Mouse (Mus musculus) embryonic facial prominence, embryonic 15.5 days (tissue): Measurements from ENCODE around the gene Rabgap1l. TPM values are rescaled to one million over a fixed set of nuclear protein-coding genes. Genes with fewer than 3 reads are reported as not detected.

Source experiments
- ATAC-seq: fragments of 200-750 bp; cut with Nextera tagmentation; 2 replicates; pipeline ENCODE4 v1.8.0; 2017; ENCODE audit warnings: low read depth, moderate TSS enrichment; ENCODE audit not compliant: insufficient number of reproducible peaks, low FRiP score, low TSS enrichment
- H3K27ac ChIP-seq: fragments of 300-500 bp; sonication (generic); replicated peaks from 2 replicates; pipeline ENCODE4 v1.5.1; 2015; ENCODE audit warnings: mild to moderate bottlenecking, inconsistent platforms
- H3K27me3 ChIP-seq: fragments of 300-500 bp; sonication (generic); 2 replicates; pipeline ENCODE4 v1.6.1; 2015; ENCODE audit warnings: inconsistent platforms
- H3K36me3 ChIP-seq: fragments of 300-500 bp; sonication (generic); 2 replicates; pipeline ENCODE4 v1.6.1; 2015; ENCODE audit warnings: mild to moderate bottlenecking, inconsistent platforms
- H3K4me1 ChIP-seq: fragments of 300-500 bp; sonication (generic); 2 replicates; pipeline ENCODE4 v1.6.1; 2015; ENCODE audit warnings: inconsistent platforms
- H3K4me2 ChIP-seq: fragments of 300-500 bp; sonication (generic); replicated peaks from 2 replicates; pipeline ENCODE4 v1.6.1; 2015; ENCODE audit warnings: mild to moderate bottlenecking, inconsistent platforms
- H3K4me3 ChIP-seq: fragments of 300-500 bp; sonication (generic); replicated peaks from 2 replicates; pipeline ENCODE4 v1.5.1; 2015; ENCODE audit warnings: mild to moderate bottlenecking, inconsistent platforms
- H3K9ac ChIP-seq: fragments of 300-500 bp; sonication (generic); 2 replicates; pipeline ENCODE4 v1.6.1; 2015; ENCODE audit warnings: inconsistent platforms
- H3K9me3 ChIP-seq: fragments of 300-500 bp; sonication (generic); replicated peaks from 2 replicates; pipeline ENCODE4 v1.6.1; 2016; ENCODE audit warnings: inconsistent platforms
- WGBS: fragments of 180-500 bp; shearing (Covaris S2); methylation state at CpG from one replicate; pipeline ENCODE4 v1.1.7; 2015; 5-methylcytosine and 5-hydroxymethylcytosine counted together
- polyA plus RNA-seq: library from polyadenylated mRNA; unstranded; fragments of >200 nt; fragmentation: Nextera tagmentation; extraction: Ambion mirVana; gene quantifications from 2 replicates; pipeline ENCODE4 v1.2.1, GENCODE M21; 2015

The Rabgap1l gene
- polyA plus RNA-seq, 1 experiment from 2014 or later: 20.7 TPM

DNA sequence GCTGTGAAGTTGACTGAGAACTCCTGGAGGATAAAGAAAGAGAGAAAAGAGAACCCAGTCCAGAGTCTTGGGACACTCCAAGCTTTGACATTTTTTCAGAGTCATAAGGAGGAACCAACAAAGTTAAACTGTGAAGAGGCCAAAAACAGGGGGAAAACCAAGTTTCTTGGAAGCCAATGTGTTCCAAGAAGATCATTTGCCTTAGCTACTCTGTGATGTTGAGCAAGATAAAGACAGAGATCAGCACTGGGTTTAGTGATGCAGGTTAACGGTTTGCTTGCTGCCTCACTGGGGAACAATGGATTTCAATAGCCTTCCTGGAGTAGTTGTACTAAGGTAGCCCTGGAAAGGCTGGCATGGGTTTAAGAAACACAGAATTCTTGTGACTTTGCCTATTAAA lies 18.9 kb upstream of the Rabgap1l start:
- Histone ChIP-seq H3K9ac (no peak overlapping the region), H3K4me1 (no peaks in the 10 kb centered on the region), H3K4me2 (no peak overlapping the region), H3K9me3 (no peaks in the 10 kb centered on the region), H3K4me3 (no peak overlapping the region), H3K27ac (no peak overlapping the region), H3K27me3 (no peaks in the 10 kb centered on the region), H3K36me3 (no peaks in the 10 kb centered on the region)
- no peak for ATAC-seq
- whole genome bisulfite sequencing: 81% methylated on average over 1 of the region's 1 CpGs

DNA sequence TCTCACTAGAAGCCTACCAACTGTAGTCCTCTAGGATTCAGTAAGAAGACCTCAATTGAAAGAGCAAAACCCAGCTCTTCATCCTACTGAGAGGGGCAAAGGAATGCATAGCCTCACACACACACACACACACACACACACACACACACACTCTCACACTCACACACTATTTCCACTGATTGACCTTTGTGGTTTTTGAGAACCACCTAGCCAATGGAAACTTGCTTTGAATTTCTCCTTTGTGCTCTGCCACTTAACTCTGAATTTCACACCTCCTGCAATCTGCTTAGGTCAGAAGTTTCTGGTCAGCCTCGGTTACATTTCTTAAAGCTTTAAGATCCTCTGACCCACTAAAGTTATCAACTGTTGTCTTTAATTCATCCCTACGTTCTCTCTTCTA lies 12.3 kb upstream of the Rabgap1l start:
- Histone ChIP-seq H3K4me2 (no peak overlapping the region), H3K4me1 (no peaks in the 10 kb centered on the region), H3K4me3 (no peak overlapping the region), H3K9me3 (no peaks in the 10 kb centered on the region), H3K36me3 (no peaks in the 10 kb centered on the region), H3K27me3 (no peaks in the 10 kb centered on the region), H3K9ac (no peak overlapping the region), H3K27ac (no peak overlapping the region)
- no peak for ATAC-seq
- WGBS: 69% methylated on average over 2 of the region's 2 CpGs

DNA sequence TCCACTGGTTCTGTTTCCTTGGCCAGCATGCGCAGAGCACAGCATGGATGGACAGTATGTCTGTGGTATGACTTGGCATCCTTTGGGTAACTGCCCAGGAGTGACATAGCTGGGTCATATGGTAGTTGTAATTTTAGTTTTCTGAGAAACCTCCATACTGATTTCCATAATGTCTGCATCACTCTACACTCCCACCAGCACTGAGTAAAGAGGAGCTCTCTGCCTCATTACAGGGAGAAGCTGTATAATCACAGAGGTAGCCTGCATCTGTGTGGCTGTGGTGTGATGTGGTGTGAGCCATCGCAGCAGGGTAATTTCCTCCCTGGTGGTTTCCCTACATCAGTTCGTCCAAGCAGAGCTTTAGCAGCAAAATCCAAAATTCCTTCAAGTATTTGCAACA lies 7.0 kb upstream of the Rabgap1l start:
- ATAC-seq: no peak; the same call in 1 of the 2 replicates

DNA sequence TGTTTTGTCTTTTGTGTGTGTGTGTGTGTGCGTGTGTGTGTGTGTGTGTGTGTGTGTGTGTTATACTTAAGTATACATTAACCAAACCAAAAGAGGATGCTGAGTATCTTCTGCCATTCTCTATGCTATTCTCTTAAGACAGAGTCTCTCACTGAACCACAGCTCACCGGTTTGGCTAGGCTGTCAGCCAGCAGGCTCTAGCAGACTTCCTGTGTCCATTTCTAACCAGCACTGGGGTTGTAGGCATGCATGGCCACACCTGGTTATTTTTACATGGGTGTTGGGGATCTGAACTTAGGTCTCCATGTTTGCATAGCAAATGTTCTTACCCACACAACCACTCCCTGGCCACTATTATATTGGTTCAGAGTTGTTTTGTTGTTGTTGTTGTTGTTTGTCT lies 2.0 kb upstream of the Rabgap1l start:
- no peak overlapping the region for H3K4me2 ChIP-seq
- no peaks in the 10 kb centered on the region for H3K27me3 ChIP-seq
- no peak overlapping the region for H3K27ac ChIP-seq
- H3K4me3 ChIP-seq: no peak overlapping the region
- H3K36me3 ChIP-seq: no peaks in the 10 kb centered on the region
- H3K9ac ChIP-seq: no peak overlapping the region
- 68% methylated on average over 2 of the region's 2 CpGs for WGBS
- no peaks in the 10 kb centered on the region for H3K9me3 ChIP-seq
- ATAC-seq: no peak
- peaks cover 3% of the 10 kb centered on the region; the same call in 1 of the 2 replicates for H3K4me1 ChIP-seq

More for the DNA sequence above, 7.0 kb upstream of the Rabgap1l start:
- no peaks in the 10 kb centered on the region for H3K4me1 ChIP-seq
- no peaks in the 10 kb centered on the region for H3K36me3 ChIP-seq
- H3K9me3 ChIP-seq: no peaks in the 10 kb centered on the region
- no peak overlapping the region for H3K9ac ChIP-seq
- H3K4me2 ChIP-seq: no peak overlapping the region
- H3K27ac ChIP-seq: no peak overlapping the region
- no peak overlapping the region for H3K4me3 ChIP-seq
- no peaks in the 10 kb centered on the region for H3K27me3 ChIP-seq
- WGBS: 76% methylated on average over 3 of the region's 3 CpGs

- 79% methylated on average over 13 of the region's 13 CpGs for WGBS
- Histone ChIP-seq H3K9me3 (no peaks in the 10 kb centered on the region), H3K27me3 (no peaks in the 10 kb centered on the region), H3K27ac (no peak overlapping the region), H3K4me2 (no peak overlapping the region), H3K4me3 (no peak overlapping the region), H3K36me3 (no peaks in the 10 kb centered on the region), H3K4me1 (peaks cover 3% of the 10 kb centered on the region; the same call in 1 of the 2 replicates), H3K9ac (no peak overlapping the region)
- ATAC-seq: no peak
Observed at GRCm38 (mm10) chr1:160793791-160794757, 1.1 kb upstream of the Rabgap1l start.

- H3K9ac ChIP-seq: peak overlapping the region; percentile 89
- 1% methylated on average over 51 of the region's 51 CpGs for WGBS
- no peaks in the 10 kb centered on the region for H3K36me3 ChIP-seq
- H3K27me3 ChIP-seq: no peaks in the 10 kb centered on the region
- H3K4me1 ChIP-seq: peaks cover 3% of the 10 kb centered on the region; the same call in 1 of the 2 replicates
- H3K4me2 ChIP-seq: peak overlapping the region; percentile 80
- peak overlapping the region; percentile 89 for H3K4me3 ChIP-seq
- ATAC-seq: peak; percentile 76
- peak overlapping the region; percentile 78 for H3K27ac ChIP-seq
- H3K9me3 ChIP-seq: no peaks in the 10 kb centered on the region
Observed at GRCm38 (mm10) chr1:160792156-160792685, 790 bp downstream of the Rabgap1l start.

DNA sequence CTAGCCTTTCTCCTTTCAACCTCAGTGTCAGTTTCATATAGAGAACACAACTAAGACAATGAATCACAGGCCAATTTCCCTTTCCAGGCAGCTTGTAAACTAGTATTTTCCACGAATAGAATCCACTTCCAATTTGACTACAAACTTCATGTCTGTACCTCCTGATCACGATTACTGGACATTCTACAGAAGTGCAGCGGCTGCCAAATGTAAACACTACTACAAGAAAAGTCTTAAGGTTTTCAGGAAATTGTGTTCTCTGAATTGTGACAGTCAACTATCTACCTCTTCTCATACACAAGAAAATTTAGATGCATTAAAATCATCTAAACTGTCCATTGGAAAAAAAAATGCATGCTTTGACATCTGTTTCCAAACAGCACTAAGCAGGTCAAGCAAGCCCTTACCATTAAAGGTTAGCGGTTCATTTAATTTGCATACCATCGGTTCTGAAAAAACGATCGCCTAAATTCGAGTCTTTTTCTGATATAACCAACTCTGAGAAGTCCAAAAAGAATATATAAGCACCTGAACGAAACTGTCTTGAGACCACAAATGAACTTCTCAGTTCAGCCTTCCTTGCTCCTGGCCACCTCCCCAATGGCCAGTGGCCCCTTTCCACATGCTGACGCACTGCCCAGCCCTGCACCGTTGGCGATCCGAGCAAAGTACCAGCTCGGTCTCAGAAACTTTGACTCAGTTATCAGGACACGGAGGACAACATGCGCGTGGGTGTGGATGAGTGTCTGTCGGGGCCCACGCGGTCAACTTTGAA lies 1.4 kb downstream of the Rabgap1l start:
- no peak; the same call in 1 of the 2 replicates for ATAC-seq
- Histone ChIP-seq H3K9ac (peak overlapping the region; percentile 89), H3K27ac (no peak overlapping the region)

DNA sequence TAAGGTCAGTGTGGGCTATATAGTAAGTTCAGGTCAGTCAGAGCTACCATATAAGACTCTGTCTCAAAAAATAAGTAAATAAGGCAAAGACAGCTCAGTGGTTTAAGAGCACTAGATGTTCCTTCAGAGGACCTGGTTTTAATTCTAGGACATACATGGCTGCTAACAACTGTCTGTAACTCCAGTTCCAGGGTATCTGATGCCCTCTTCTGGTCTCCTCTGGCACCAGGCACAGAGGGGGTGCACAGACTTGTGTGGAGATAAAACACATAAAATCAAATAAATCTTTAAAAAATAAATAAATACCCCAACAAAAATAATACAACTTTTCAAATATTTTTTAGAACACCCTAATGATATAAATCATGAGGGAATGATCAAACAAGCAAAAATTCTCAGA lies 2.4 kb downstream of the Rabgap1l start:
- no peak overlapping the region for H3K9ac ChIP-seq
- peaks cover 3% of the 10 kb centered on the region; the same call in 1 of the 2 replicates for H3K4me1 ChIP-seq
- H3K27me3 ChIP-seq: no peaks in the 10 kb centered on the region
- H3K9me3 ChIP-seq: no peaks in the 10 kb centered on the region
- H3K4me2 ChIP-seq: no peak overlapping the region
- no peaks in the 10 kb centered on the region for H3K36me3 ChIP-seq
- no peak overlapping the region for H3K27ac ChIP-seq
- no peak for ATAC-seq
- H3K4me3 ChIP-seq: no peak overlapping the region

More for the DNA sequence above, 1.4 kb downstream of the Rabgap1l start:
- H3K4me1 ChIP-seq: peaks cover 3% of the 10 kb centered on the region; the same call in 1 of the 2 replicates
- no peaks in the 10 kb centered on the region for H3K27me3 ChIP-seq
- peak overlapping the region; percentile 80 for H3K4me2 ChIP-seq
- H3K4me3 ChIP-seq: peak overlapping the region; percentile 89
- no peaks in the 10 kb centered on the region for H3K9me3 ChIP-seq
- no peaks in the 10 kb centered on the region for H3K36me3 ChIP-seq
- 7% methylated on average over 20 of the region's 20 CpGs for WGBS

DNA sequence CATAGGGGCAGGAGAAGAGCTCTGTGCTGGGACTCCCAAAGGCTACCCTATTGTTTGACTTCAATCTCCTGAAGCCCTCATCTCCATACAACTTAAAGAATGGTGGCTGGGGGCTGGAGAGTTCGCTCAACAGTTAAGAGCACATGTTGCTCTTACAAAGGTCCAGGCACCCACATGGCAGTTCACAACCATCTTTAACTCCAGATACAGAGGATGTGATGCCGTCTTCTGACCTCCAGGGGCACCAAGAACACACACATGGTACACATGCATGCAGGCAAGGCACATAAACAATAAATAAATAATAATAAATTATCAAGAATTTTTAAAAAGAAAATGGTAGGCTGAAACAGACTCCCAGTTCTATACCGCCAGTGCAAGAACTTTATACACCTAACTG lies 3.1 kb downstream of the Rabgap1l start:
- Histone ChIP-seq H3K4me3 (no peak overlapping the region), H3K9me3 (no peaks in the 10 kb centered on the region), H3K27me3 (no peaks in the 10 kb centered on the region), H3K36me3 (no peaks in the 10 kb centered on the region), H3K4me1 (peaks cover 3% of the 10 kb centered on the region; the same call in 1 of the 2 replicates), H3K9ac (no peak overlapping the region), H3K27ac (no peak overlapping the region), H3K4me2 (no peak overlapping the region)
- WGBS: 83% methylated on average over 3 of the region's 3 CpGs
- no peak for ATAC-seq

- WGBS: 71% methylated on average over 1 of the region's 1 CpGs
- ATAC-seq: no peak
- Histone ChIP-seq H3K9me3 (no peaks in the 10 kb centered on the region), H3K4me3 (no peak overlapping the region), H3K36me3 (no peaks in the 10 kb centered on the region), H3K4me1 (peaks cover 3% of the 10 kb centered on the region; the same call in 1 of the 2 replicates), H3K27ac (no peak overlapping the region), H3K4me2 (no peak overlapping the region), H3K27me3 (no peaks in the 10 kb centered on the region), H3K9ac (no peak overlapping the region)
Observed at GRCm38 (mm10) chr1:160787926-160788325, 5.1 kb downstream of the Rabgap1l start.

DNA sequence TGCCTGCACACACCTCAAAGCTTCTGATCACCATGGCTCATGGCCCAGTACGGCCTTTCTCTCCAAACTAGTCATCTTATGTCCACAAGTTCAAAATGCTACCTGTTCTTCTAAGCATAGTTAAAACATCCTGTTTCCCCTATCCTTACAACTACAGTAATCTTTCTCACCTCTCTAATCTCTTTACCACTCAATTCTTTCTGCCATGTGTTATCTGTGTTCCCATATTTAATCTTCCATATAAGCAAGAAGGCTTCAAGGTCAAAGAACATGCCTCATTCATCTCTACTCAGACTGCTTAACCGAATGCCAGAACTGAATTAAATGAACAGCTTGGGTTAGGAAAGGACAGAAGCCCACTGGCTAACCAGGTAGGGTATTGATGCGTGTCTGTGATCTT lies 5.8 kb downstream of the Rabgap1l start:
- H3K4me3 ChIP-seq: no peak overlapping the region
- H3K4me2 ChIP-seq: no peak overlapping the region
- no peak overlapping the region for H3K9ac ChIP-seq
- H3K36me3 ChIP-seq: no peaks in the 10 kb centered on the region
- no peak for ATAC-seq
- H3K27ac ChIP-seq: no peak overlapping the region
- 86% methylated on average over 3 of the region's 3 CpGs for WGBS
- H3K9me3 ChIP-seq: no peaks in the 10 kb centered on the region
- H3K4me1 ChIP-seq: peaks cover 3% of the 10 kb centered on the region; the same call in 1 of the 2 replicates
- no peaks in the 10 kb centered on the region for H3K27me3 ChIP-seq
